Mouse (Mus musculus) thymus, adult 2 months (tissue): ENCODE results near the gene Atg3.

Experiments
- CTCF ChIP-seq: fragments of 200-500 bp; IDR thresholded peaks from 2 replicates; pipeline ENCODE4 v1.5.1; 2012; ENCODE audit warnings: mild to moderate bottlenecking, control low read depth, low read length, moderate library complexity, borderline replicate concordance; ENCODE audit not compliant: control insufficient read depth, poor library complexity, insufficient read depth; ENCODE audit errors: extremely low read depth
- POLR2A ChIP-seq: fragments of 200-500 bp; IDR thresholded peaks from 2 replicates; pipeline ENCODE4 v1.6.1; 2012; ENCODE audit warnings: mild to moderate bottlenecking, low read length, control low read depth, moderate library complexity; ENCODE audit not compliant: control insufficient read depth, poor library complexity, insufficient read depth; ENCODE audit errors: extremely low read depth

DNA sequence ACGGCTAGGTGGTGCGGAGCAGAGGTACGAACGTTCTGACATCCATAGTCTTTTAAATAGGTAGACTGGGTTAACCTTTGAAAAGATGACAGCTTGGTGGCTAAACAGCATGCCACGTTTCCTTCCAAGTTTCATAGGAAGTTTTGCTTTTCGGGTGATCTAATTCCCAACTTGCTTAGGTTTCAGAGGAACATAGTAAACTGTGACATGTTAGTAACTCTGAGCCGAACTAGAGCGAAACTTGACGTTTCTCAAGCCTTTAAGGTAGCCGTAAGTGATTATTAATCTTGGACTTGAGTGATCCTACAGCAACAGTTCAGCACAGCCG lies 768 bp downstream of the Atg3 start:
- no peak for TF ChIP-seq POLR2A
- TF ChIP-seq CTCF, result no peak
